Mouse (Mus musculus) gonadal fat pad, adult 2 months (tissue): ENCODE measurements around the gene Lhfpl5. TPM values are rescaled to one million over a fixed set of nuclear protein-coding genes. Genes with fewer than 3 reads are reported as not detected.
"Not testable (repeated sequence)": the region's sequence is repeated elsewhere in the genome, so short reads cannot be mapped to it uniquely, and the experiment has no call there.

Experiments
- DNase-seq: peaks from one replicate; pipeline ENCODE4 v3.0.0-alpha.2; 2012; ENCODE audit warnings: low read depth
- polyA plus RNA-seq: library from polyadenylated mRNA; depleted of rRNA; stranded (reverse); fragments of >200 nt; gene quantifications from 2 replicates; pipeline ENCODE4 v1.2.3, GENCODE M21; 2012; rRNA removed

Gene Lhfpl5
- not detected in 2 replicates for polyA plus RNA-seq

DNA sequence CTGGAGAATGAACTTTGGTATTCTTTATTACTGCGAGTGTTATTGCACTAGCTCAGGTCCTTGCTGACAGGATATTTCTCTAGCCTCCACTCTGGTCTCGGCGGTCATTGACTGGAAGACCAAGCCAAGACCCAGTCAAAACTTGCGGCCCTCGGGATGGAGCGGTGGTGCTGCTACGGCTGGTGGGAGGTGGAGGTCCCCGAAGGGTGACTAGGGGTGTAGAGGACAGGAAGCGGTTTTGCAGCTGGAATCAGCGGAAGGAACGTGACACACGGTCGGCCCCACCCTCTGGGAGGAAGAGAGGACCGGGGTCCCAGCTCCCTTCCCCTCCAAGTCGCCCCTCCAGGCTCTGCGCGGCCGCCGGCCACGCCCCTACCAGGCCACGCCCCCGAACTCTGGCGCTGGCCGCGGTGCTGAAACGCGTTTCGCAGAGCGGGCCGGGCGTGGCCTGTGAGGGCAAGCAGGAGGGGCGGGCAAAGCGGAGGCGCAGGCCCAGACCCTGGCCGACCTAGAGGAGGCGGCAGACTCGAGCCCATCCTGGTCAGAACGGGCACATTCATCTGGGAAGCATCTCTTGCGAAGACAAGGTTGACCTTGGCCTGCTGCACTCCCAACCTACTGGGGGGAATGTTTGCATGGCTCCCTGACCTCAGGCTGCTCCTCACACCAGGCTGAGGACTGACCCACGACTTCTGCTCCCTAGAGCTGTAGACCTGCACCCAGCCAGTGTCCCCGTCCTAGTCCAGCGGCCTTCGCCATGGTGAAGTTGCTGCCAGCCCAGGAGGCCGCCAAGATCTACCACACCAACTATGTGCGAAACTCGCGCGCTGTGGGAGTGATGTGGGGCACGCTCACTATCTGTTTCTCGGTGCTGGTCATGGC, at the start of gene Lhfpl5:
Gene Lhfpl5, plus strand, starts transcription at position 398 of the 882 bp plus-strand sequence.
- DNase-seq = no peak

DNA sequence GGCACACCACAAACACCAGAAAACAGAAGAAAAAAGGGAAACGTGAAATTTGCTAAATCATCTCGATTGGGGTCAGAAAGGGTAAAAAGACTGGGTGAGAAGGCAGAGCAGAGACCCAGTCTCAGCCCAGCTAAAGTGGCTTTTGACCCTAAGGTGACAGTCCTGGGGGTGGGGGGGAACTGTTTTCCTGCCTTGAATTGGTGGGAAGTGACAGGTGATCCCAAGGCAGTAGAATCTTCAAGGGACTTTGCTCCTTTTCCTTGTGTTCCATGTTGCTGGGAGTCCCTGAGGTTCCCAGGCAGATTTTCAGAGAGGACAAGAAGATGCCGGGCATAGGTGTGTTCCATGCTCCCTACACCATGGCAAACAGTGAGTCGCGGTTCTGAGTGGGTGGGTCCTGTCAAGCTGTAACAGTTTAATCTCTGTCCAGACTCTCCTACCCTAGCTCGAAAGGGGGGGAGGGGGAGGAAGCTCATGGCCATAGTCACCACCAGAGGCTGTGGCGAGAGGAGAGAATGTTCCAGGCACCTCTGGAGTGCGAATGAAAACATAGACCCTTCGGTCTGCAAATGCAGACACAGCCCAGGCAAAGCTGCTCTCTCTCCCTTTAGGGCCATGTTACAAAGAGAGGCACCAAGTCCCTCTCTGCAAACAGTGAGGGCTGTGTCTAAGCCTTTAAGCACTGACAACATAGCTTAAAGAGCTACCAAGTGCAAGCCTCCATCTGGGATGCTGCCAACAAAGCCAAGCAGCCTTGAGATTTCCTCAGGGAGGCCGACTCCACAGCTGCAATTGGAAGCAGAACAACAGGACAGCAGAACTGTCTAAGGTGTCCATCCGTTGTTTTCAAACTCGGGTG, 48.0 kb upstream of the Lhfpl5 start:
- DNase-seq = no peak

- DNase-seq = no peak
Measured at GRCm38 (mm10) chr17:28528043-28528351, 47.4 kb upstream of the Lhfpl5 start.

DNA sequence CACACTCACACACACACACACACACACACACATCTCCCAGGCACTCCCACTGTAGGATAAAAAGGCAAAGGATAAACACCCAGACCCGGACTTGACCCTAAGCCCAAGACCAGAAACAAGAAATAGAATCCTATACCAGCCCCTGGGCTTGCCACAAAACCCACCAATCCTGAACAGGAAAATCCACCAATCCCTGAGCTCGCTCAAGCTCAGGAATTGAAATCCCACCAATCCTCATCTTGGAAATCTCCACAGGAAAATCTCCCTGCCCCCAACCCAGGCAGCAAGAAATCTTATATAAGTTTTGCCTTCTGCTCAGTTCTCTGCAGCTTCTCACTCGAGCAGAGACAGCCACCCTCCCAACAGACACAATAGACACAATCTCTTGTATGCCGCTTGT, 46.3 kb upstream of the Lhfpl5 start:
- no peak for DNase-seq

- no peak for DNase-seq
Measured at GRCm38 (mm10) chr17:28530506-28530905, 44.9 kb upstream of the Lhfpl5 start, which contains the start of gene Armc12. TSS of gene Armc12 (plus strand) at chr17:28530806.

GRCm38 (mm10) chr17:28531946-28532345, 43.5 kb upstream of the Lhfpl5 start:
- no peak for DNase-seq

- no peak for DNase-seq
Measured at GRCm38 (mm10) chr17:28532557-28532956, 42.9 kb upstream of the Lhfpl5 start.

DNA sequence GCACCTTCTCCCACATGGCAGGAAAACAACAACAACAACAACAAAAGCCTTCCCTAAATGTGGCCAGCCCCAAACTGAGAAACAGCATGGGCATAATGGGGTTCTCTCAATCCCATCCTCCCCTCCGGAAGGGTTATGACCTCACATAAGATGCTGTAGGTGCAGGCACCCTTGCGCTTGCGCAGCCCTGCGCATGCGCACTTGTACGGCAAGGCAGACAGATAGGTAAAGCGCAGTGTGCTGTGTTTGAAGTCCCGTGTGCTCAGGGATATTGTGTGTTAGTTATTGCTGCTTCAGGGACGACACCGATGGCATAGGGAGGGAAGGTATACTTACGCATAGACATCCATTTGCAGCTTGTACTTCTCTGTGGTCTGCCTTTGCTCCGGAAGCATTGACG, 42.1 kb upstream of the Lhfpl5 start:
- DNase-seq = no peak

DNA sequence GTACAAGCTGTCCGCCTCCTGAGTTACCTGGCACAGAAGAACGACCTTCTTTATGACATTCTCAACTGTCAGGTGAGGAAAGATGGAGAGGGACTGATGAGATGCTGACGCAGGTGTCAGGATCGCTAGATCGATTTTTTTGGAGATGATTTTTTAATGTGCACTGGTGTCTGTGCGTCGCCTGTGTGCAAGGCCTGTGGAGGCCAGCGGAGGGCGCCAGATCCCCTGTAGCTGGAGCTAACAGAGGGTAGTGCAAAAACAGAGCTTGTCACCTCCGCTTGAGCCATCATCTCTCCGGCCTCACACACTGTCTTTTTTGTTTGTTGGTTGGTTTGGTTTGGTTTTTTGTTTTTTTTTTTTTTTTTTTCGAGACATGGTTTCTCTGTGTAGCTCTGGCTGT, 37.6 kb upstream of the Lhfpl5 start:
- DNase-seq = no peak

DNA sequence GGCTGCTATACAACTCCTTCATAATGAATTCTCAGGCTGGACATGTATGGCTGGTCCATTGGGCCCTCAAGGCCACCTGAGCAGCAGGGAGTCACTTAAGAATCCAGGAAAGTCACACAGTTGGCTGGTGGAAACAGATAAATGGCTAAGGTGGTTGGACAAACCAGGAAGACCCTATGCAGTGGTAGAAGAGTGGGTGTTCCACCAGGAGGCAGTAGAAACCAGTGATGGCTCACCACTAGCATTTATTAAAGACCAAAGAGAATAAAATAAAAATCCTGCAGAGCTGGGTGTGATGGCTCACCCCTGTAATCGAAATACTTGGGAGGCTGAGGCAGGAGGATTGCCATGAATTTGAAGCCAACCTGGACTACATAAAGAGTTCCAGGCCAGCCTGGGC, 28.5 kb upstream of the Lhfpl5 start:
- DNase-seq = no peak

- DNase-seq = no peak
Measured at GRCm38 (mm10) chr17:28548550-28548949, 26.9 kb upstream of the Lhfpl5 start.

DNA sequence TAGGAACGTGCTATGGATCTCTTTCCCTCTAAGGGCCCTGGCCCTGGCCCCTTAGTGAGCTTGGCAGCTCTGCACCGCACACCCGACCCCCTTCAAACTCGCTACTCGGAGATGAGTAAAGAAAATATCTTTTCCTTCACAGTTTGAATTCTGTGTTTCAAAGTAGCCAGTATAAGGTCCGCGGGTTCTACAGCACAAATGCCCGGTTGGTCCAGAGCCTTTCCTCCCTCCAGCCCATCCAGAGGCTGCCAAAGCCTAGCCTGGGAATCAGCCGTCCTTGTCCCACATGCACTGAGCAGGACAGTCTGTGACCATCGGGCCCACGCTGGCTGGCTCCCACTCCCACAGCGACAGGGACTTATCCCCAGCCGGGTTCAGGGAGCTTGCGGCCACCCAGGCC, 26.3 kb upstream of the Lhfpl5 start, which contains the start of gene Clpsl2:
Gene Clpsl2, plus strand, starts transcription at position 301 of the 400 bp plus-strand sequence.
- DNase-seq = no peak

DNA sequence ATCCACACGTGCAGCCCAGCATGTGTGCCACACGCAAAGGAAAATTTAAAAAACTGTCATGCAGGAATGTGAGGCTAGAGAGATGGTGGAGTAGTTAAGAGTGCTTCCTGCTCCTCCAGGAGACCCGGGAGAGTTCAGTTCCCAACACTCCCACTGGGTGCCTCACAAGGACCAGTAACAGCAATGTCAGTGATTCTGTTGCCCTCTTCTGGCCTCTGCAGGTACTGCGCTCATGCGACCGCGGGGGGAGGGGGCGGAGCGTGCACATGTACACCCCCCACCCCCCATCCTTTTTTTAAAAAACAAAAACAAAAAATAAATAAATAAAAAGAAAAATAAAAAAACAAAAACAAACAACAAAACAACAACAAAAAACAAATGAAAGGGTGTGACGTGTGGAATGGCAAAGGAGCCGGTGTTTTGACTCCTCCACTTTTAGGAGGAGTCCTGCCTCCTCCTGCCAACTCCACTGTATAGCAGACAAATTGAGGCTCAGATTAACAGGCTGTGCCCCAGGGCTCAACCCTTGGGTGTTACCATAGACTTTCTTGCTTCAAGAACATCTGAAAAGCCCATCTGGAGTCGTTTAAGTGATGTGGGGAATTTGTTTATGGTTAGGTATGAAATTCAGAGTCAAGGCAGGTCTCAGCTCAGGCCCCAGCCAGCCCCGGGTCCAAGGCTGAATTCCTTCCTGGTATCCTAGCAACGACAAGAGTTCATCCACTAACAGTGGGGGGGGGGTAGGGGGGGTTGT, 22.2 kb upstream of the Lhfpl5 start:
- DNase-seq = no peak

GRCm38 (mm10) chr17:28554021-28554420, 21.4 kb upstream of the Lhfpl5 start:
- DNase-seq = not testable (repeated sequence)

DNA sequence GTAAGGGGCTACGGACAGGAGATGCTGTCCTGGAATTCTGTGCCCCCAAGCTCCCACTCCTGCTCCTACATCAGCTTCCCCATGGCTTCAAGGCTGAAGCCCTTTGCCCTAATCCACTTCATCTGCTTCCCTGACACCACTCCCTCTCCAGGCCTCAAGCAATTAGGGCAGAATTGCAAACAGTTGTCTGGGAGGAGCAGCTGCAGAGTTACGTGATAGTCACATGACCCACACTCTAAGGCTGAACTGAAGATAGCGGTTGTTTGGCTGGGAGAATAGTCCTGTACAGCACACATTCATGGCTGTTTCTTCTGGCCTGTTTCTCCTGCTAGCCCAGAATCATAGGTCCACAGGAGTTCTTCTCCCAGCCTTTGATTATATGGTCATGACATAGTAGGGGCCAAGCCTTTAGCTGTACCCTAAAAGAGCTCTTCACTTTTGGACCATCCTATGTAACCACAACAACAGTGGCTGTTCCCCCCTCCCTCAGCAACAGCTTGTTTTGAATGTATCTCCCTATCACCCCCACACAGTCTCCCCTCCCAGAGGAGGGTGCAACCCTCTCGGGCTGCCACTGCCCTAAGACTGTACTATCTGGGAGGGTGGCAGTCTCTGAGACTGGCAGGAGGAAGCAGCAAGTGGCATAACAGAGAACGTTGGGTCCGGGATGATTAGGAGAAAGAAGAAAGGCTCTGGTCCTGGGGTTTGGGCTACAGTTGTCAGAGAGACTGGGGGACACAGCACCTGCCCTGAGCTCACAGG, 18.6 kb upstream of the Lhfpl5 start:
- DNase-seq = no peak

DNA sequence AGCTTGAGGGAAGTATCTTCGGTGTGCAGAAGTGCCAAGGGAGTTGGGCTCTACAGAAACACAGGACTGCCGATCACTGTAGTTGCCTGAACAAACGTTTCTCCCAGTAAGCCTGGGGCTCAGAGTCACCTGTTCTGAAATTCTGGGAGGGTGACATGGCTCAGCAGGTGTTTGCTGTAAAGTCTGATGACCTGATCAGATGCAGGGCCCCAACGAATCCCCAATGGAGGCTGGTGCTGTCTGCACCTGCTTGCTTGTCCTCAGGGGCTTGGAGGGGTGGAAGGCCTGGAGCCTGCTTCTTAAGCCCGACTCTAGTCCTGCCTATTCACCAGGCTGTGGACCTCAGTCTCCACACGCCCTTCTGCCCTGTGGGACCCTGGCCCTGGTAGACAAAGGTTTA, 17.7 kb upstream of the Lhfpl5 start:
- no peak for DNase-seq

DNA sequence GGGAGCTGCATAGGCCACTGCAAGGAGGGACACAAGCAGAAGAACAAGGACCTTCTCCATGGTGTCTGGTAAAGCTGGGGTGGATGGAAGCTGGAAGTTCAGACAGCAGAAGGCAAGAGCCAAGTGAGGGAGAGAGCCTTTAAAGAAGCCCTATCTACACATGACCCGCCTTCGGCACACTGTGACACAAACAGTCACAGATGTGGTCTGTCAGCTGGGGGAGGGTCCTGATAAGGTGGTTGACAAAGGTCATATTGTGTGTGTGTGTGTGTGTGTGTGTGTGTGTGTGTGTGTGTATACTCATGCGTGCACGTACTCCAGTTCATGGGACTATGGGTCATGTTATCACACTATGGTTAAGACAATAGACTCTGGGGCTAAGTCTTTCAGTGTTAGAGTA, 14.8 kb upstream of the Lhfpl5 start, which contains the start of gene Clps:
Gene Clps, minus strand, starts transcription at position 169 of the 400 bp plus-strand sequence.
- no peak for DNase-seq

GRCm38 (mm10) chr17:28561613-28562012, 13.8 kb upstream of the Lhfpl5 start:
- DNase-seq = no peak

DNA sequence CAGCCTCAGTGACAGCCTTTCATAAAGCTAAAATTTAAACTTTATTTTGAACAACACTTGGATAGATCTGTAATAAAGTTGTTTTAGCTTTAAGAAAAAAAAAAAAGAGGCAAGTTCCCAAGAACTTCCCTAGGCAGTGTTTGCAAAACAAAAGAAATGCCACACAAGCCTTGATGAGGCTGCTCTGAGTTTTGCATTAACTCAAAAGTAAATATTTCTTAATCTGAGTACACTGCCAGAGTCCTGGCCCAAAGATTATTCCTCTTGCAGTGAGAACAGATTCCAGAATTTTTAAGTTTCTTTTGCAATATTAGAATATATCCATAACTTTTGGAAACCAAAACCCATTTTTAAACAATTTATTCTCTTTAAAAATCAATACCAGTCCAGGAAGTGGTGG, 10.3 kb upstream of the Lhfpl5 start:
- no peak for DNase-seq

DNA sequence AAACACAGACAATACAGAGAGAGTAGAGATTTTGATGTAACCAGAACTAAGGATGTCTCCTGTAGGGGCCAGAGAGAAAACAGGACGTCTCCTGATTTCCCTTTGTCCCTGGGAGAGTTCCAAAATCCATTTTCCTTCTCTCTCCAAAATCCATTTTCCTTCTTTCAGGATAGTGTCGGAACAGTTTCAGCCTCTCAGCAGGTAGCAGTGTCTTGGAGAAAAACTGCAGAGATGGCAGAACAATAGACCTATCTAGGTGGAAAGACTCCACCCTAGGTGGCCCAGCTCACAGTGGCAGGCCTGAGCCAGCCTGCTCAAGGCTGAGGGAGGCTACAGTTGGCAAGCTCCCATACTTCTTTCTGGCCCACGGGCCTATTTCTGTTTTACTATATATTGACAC, 7.9 kb upstream of the Lhfpl5 start:
- DNase-seq = no peak

DNA sequence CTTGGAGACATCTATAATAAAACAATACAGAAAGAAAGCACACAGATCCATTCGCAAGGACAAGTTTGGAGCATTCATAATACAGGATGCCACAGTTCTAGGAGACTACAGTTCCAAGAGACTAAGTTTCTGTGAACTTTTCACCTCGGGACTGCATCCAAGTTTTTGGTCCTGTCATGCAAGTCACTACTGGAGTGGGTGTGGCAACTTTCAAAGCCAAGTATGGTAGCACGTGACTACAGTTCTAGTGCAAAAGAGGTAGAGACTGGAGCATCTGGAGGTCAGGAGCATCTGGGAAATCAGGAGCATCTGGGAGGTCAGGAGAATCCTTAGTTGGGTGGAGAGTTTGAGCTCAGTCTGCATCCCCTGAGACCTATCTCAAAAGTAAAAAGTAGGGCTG, 3.6 kb upstream of the Lhfpl5 start:
- DNase-seq = no peak
